Mouse (Mus musculus): ENCODE data around the gene Ror1.

DNA sequence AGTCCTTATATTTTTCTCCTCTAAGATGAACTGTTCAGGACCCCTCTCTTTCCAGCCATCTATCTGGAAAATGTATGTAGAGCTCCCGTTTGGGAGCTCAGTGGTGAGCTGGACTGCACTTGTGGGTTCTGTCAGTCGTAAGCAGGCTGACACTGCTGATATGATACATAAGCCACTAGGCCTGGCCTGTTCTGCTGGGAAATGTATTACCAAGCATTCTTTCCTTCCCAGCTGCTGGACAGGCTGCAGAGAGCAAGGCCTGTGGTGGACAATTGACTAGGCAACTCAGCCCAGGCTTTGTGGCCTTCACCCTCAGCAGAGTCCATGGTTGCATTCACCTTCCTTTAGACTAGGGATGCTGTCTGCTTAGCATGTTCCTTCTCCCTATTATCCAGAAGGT, 46.0 kb downstream of the Ror1 start:
- TF ChIP-seq CTCF (IDR thresholded peaks at IDR 0.05; ENCODE audit: borderline replicate concordance, insufficient read depth, low read length) (no peak), POLR2A (IDR thresholded peaks at IDR 0.05; ENCODE audit: low read depth, low read length) (no peak)

Data from embryonic fibroblast, embryonic 13.5 days (primary cell).